Mouse (Mus musculus) retina, adult 2 months (tissue): Measurements from ENCODE around the gene Fam151a.
"Not testable (repeated sequence)": the region's sequence is repeated elsewhere in the genome, so short reads cannot be mapped to it uniquely, and the experiment has no call there.

Source experiments
- DNase-seq: peaks from one replicate; pipeline ENCODE4 v3.0.0-alpha.2; 2012; ENCODE audit warnings: low read depth, low spot score

Fam151a gene

GRCm38 (mm10) chr4:106776998-106777397 lies 43.3 kb downstream of the Fam151a start:
- DNase-seq = no peak

GRCm38 (mm10) chr4:106778116-106778788 lies 44.6 kb downstream of the Fam151a start:
- peak; percentile 38 for DNase-seq

- DNase-seq = no peak
These were observed 46.4 kb downstream of the Fam151a start for GRCm38 (mm10) chr4:106780045-106780444.

- DNase-seq = no peak
These were observed 49.4 kb downstream of the Fam151a start for GRCm38 (mm10) chr4:106783137-106783536.

- DNase-seq = no peak
These were observed 51.1 kb downstream of the Fam151a start for GRCm38 (mm10) chr4:106784806-106785205.

- DNase-seq = no peak
These were observed 51.7 kb downstream of the Fam151a start for GRCm38 (mm10) chr4:106785345-106785744.

GRCm38 (mm10) chr4:106785753-106786540 lies 52.3 kb downstream of the Fam151a start:
- DNase-seq = no peak

- no peak for DNase-seq
These were observed 54.1 kb downstream of the Fam151a start for GRCm38 (mm10) chr4:106787830-106788229.

GRCm38 (mm10) chr4:106788627-106789026 lies 54.9 kb downstream of the Fam151a start:
- DNase-seq = no peak

- no peak for DNase-seq
These were observed 56.0 kb downstream of the Fam151a start for GRCm38 (mm10) chr4:106789705-106790104.

- DNase-seq = not testable (repeated sequence)
These were observed 56.5 kb downstream of the Fam151a start for GRCm38 (mm10) chr4:106790218-106790617.

- DNase-seq = no peak
These were observed 57.2 kb downstream of the Fam151a start for GRCm38 (mm10) chr4:106790938-106791337.

- DNase-seq = no peak
These were observed 58.6 kb downstream of the Fam151a start for GRCm38 (mm10) chr4:106792276-106792675.

GRCm38 (mm10) chr4:106793826-106794225 lies 60.1 kb downstream of the Fam151a start:
- DNase-seq = not testable (repeated sequence)

- no peak for DNase-seq
These were observed 60.6 kb downstream of the Fam151a start for GRCm38 (mm10) chr4:106794247-106794646.

GRCm38 (mm10) chr4:106795289-106795688 lies 61.6 kb downstream of the Fam151a start:
- DNase-seq = no peak
